Mouse (Mus musculus) lung, embryonic 16.5 days (tissue): ENCODE results near the gene Tbc1d17. TPM values are rescaled to one million over a fixed set of nuclear protein-coding genes. Genes with fewer than 3 reads are reported as not detected.

Experiments used
- ATAC-seq: fragments of 200-750 bp; cut with Nextera tagmentation; 2 replicates; pipeline ENCODE4 v1.8.0; 2017; ENCODE audit warnings: low read depth, mild to moderate bottlenecking, moderate library complexity
- H3K27ac ChIP-seq: fragments of 300-500 bp; sonication (generic); 2 replicates; pipeline ENCODE4 v1.5.1; 2014; ENCODE audit warnings: mild to moderate bottlenecking, control low read depth, low read length
- H3K27me3 ChIP-seq: fragments of 300-500 bp; sonication (generic); 2 replicates; pipeline ENCODE4 v1.6.1; 2014; ENCODE audit warnings: low read depth, low read length, mixed read lengths; ENCODE audit not compliant: control insufficient read depth, insufficient read depth
- H3K36me3 ChIP-seq: fragments of 300-500 bp; sonication (generic); 2 replicates; pipeline ENCODE4 v1.6.1; 2014; ENCODE audit warnings: low read length; ENCODE audit not compliant: control insufficient read depth, insufficient read depth
- H3K4me1 ChIP-seq: fragments of 300-500 bp; sonication (generic); replicated peaks from 2 replicates; pipeline ENCODE4 v1.6.1; 2014; ENCODE audit warnings: low read length, mixed read lengths; ENCODE audit not compliant: control insufficient read depth, insufficient read depth
- H3K4me2 ChIP-seq: fragments of 300-500 bp; sonication (generic); 2 replicates; pipeline ENCODE4 v1.6.1; 2014; ENCODE audit warnings: low read depth, low read length, control low read depth
- H3K4me3 ChIP-seq: fragments of 300-500 bp; sonication (generic); 2 replicates; pipeline ENCODE4 v1.5.1; 2014; ENCODE audit warnings: mild to moderate bottlenecking, low read length, control low read depth
- H3K9ac ChIP-seq: fragments of 300-500 bp; sonication (generic); 2 replicates; pipeline ENCODE4 v1.6.1; 2014; ENCODE audit warnings: low read length, control low read depth
- H3K9me3 ChIP-seq: fragments of 300-500 bp; sonication (generic); 2 replicates; pipeline ENCODE4 v1.6.1; 2016; ENCODE audit warnings: low read length; ENCODE audit not compliant: control insufficient read depth
- WGBS: fragments of 180-500 bp; shearing (Covaris S2); extraction: QIAGEN DNeasy Blood & Tissue Kit; methylation state at CpG from one replicate; pipeline ENCODE4 v1.1.7; 2014; 5-methylcytosine and 5-hydroxymethylcytosine counted together
- polyA plus RNA-seq: library from polyadenylated mRNA; unstranded; fragments of >200 nt; fragmentation: Nextera tagmentation; extraction: Ambion mirVana; gene quantifications from 2 replicates; pipeline ENCODE4 v1.2.1, GENCODE M21; 2015

Gene Tbc1d17
- polyA plus RNA-seq, 1 experiment from 2014 or later: 84.4 TPM

DNA sequence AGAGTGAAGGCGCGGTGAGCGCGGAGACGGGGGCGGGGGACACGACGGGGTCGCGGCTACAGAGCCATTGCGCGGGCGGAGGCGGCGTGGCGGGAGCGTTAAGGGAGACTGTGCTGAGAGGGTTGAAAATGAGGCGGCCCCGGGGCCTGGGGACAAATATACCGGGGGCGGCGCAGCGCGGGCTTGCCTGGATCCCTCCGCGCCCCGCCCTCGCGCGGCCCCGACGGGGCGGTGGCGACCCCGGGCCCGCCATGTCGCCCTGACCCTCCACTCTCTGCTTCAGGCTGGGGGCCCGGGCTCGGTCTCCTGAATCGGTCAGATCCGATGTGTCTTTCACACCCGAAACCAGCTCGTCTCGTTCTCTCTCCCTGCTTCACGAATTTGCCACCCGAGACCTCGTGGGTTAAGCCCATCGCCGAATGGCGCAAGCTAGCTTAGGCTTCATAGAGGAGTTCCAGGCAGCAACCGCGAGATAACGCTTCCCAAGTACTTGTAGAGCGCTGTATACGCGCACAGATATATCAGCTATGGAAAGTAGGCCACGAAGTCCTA, 32.3 kb downstream of the Tbc1d17 start, which contains the start of gene Atf5:
Gene Atf5 (minus strand): TSS at position 189 of the 552 bp plus-strand sequence.
- under 1% methylated on average over 52 of the region's 57 CpGs for WGBS
- ATAC-seq: peak; percentile 43
- H3K9me3 ChIP-seq: no peaks in the 10 kb centered on the region
- peak within 1 kb of the TSS; percentile 96 for H3K9ac ChIP-seq
- peaks cover 7% of the 10 kb centered on the region for H3K36me3 ChIP-seq
- H3K27ac ChIP-seq: peak within 1 kb of the TSS; percentile 97
- H3K4me3 ChIP-seq: peak within 1 kb of the TSS; percentile 83
- H3K27me3 ChIP-seq: no peaks in the 10 kb centered on the region
- peaks cover 32% of the 10 kb centered on the region for H3K4me1 ChIP-seq
- H3K4me2 ChIP-seq: peak within 1 kb of the TSS; percentile 88

- peaks cover 7% of the 10 kb centered on the region for H3K36me3 ChIP-seq
- H3K4me2 ChIP-seq: peak within 1 kb of the TSS; percentile 88
- peaks cover 29% of the 10 kb centered on the region for H3K4me1 ChIP-seq
- no peaks in the 10 kb centered on the region for H3K27me3 ChIP-seq
- peak; percentile 94 for ATAC-seq
- peak within 1 kb of the TSS; percentile 96 for H3K9ac ChIP-seq
- peak within 1 kb of the TSS; percentile 83 for H3K4me3 ChIP-seq
- peak within 1 kb of the TSS; percentile 97 for H3K27ac ChIP-seq
- under 1% methylated on average over 54 of the region's 62 CpGs for WGBS
- no peaks in the 10 kb centered on the region for H3K9me3 ChIP-seq
Observed at GRCm38 (mm10) chr7:44815721-44816469, 33.0 kb downstream of the Tbc1d17 start, which contains the start of the genes Nup62 and Il4i1. Gene Nup62, plus strand, starts transcription at chr7:44816088. Gene Il4i1, plus strand, starts transcription at chr7:44816387.

DNA sequence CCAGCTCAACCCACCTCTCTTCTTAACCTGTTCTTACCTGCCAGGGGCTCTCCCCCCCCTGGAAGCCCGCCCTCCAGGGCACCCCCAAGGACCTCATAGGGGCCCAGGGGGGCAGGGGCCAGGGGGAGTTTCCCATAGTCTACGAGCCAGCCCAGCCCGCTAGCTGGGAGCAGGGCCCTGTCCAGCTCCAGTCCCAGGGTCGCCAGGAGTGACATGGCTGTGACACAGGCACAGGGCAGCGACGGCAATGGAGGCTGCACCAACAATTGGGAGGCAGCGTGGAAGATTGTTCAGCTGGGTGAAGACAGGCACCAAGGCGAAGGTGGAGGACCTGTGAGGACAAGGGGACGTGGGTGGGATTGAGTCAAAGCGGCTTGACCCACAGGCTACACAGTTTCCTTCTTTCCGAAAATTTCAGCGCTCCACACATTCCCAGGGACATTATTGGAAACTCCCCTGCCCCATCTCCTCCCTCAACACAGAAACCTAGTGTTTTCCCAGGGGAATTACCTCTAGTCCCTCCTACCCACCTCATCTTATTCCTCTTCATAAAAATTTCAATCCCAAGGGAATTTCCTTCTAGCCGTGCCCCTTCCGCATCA, 33.8 kb downstream of the Tbc1d17 start:
- 31% methylated on average over 14 of the region's 14 CpGs for WGBS

GRCm38 (mm10) chr7:44814423-44814822, 34.5 kb downstream of the Tbc1d17 start:
- WGBS: 83% methylated on average over 4 of the region's 4 CpGs
- no peaks in the 10 kb centered on the region for H3K9me3 ChIP-seq
- H3K36me3 ChIP-seq: peaks cover 7% of the 10 kb centered on the region
- no peaks in the 10 kb centered on the region for H3K27me3 ChIP-seq
- ATAC-seq: no peak
- no peak overlapping the region for H3K27ac ChIP-seq
- H3K4me1 ChIP-seq: peaks cover 25% of the 10 kb centered on the region
- no peak overlapping the region for H3K9ac ChIP-seq
- H3K4me3 ChIP-seq: no peak overlapping the region
- no peak overlapping the region for H3K4me2 ChIP-seq

More for the DNA sequence above, 33.8 kb downstream of the Tbc1d17 start:
- Histone ChIP-seq H3K4me2 (peak overlapping the region; percentile 88), H3K36me3 (peaks cover 7% of the 10 kb centered on the region), H3K9me3 (no peaks in the 10 kb centered on the region), H3K4me1 (peaks cover 29% of the 10 kb centered on the region), H3K4me3 (peak overlapping the region; percentile 83), H3K27ac (peak overlapping the region; percentile 97), H3K9ac (peak overlapping the region; percentile 59), H3K27me3 (no peaks in the 10 kb centered on the region)
- ATAC-seq: no peak

- ATAC-seq: no peak
- peaks cover 7% of the 10 kb centered on the region for H3K36me3 ChIP-seq
- 88% methylated on average over 3 of the region's 3 CpGs for WGBS
- no peak overlapping the region for H3K4me3 ChIP-seq
- H3K4me1 ChIP-seq: peaks cover 21% of the 10 kb centered on the region
- H3K9ac ChIP-seq: no peak overlapping the region
- no peak overlapping the region for H3K27ac ChIP-seq
- no peak overlapping the region for H3K4me2 ChIP-seq
- H3K9me3 ChIP-seq: no peaks in the 10 kb centered on the region
- no peaks in the 10 kb centered on the region for H3K27me3 ChIP-seq
Observed at GRCm38 (mm10) chr7:44813985-44814384, 34.9 kb downstream of the Tbc1d17 start.

DNA sequence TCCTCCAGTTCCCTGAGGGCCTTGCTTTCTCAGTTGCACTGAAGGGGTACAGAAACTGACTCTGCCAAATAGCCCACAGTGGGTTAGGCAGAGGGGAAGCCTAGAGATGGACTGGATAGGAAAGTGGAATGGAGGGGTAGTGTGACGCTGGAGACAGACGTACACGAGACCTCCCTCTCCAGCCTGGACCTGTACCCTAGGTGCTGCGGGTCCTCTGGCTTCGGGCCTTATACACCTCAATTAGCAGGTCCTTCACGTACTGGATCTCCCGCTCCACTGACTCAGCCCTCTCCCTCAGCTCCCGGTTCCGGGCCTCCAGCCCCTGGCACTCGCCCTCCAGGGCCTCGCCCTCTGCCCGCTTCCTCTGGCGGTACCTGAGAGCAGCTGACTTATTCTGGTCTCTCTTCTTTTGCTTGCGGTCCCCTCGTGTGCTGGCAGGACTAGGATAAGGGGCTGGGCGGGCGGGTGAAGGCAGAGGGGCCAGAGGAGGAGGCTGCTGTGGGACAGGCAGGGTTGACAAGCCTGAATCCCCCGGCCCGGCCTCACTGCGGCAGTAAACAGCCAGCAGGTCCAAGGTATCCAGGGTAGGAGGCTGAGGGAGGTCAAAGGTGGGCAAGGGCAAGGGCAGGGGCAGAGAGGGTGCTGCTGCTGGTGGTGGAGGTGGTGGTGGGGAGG, 36.1 kb downstream of the Tbc1d17 start:
- WGBS: 89% methylated on average over 20 of the region's 20 CpGs
- ATAC-seq: no peak
- Histone ChIP-seq H3K9ac (no peak overlapping the region), H3K27me3 (no peaks in the 10 kb centered on the region), H3K36me3 (peaks cover 7% of the 10 kb centered on the region), H3K9me3 (no peaks in the 10 kb centered on the region), H3K4me1 (peaks cover 9% of the 10 kb centered on the region), H3K4me2 (no peak overlapping the region), H3K27ac (no peak overlapping the region), H3K4me3 (no peak overlapping the region)

- Histone ChIP-seq H3K9me3 (no peaks in the 10 kb centered on the region), H3K9ac (no peak overlapping the region), H3K4me3 (no peak overlapping the region), H3K27me3 (no peaks in the 10 kb centered on the region), H3K27ac (no peak overlapping the region), H3K4me2 (no peak overlapping the region), H3K36me3 (peaks cover 7% of the 10 kb centered on the region), H3K4me1 (peaks cover 5% of the 10 kb centered on the region; the same call in 1 of the 2 replicates)
- ATAC-seq: no peak
- 80% methylated on average over 7 of the region's 7 CpGs for WGBS
Observed at GRCm38 (mm10) chr7:44810819-44811557, 37.9 kb downstream of the Tbc1d17 start.

GRCm38 (mm10) chr7:44810365-44810764, 38.5 kb downstream of the Tbc1d17 start:
- no peak overlapping the region for H3K4me3 ChIP-seq
- ATAC-seq: no peak
- peaks cover 5% of the 10 kb centered on the region; the same call in 1 of the 2 replicates for H3K4me1 ChIP-seq
- no peak overlapping the region for H3K27ac ChIP-seq
- peaks cover 7% of the 10 kb centered on the region for H3K36me3 ChIP-seq
- no peaks in the 10 kb centered on the region for H3K9me3 ChIP-seq
- H3K9ac ChIP-seq: no peak overlapping the region
- 80% methylated on average over 4 of the region's 4 CpGs for WGBS
- no peaks in the 10 kb centered on the region for H3K27me3 ChIP-seq
- H3K4me2 ChIP-seq: no peak overlapping the region
